Mouse (Mus musculus): ENCODE results near the gene Hbb-bt. TPM values are rescaled to one million over a fixed set of nuclear protein-coding genes. Genes with fewer than 3 reads are reported as not detected.

The Hbb-bt gene
- total RNA-seq, 1 experiment = not detected

GRCm38 (mm10) chr7:103853090-103853489 is 39.3 kb upstream of the Hbb-bt start, which contains the start of gene Hbb-y:
Gene Hbb-y (minus strand): TSS chr7:103853216.
- H3K27ac ChIP-seq (ENCODE audit: insufficient read depth, low read depth, low read length, poor library complexity, severe bottlenecking) = no peak within 1 kb of the TSS
- no peak within 1 kb of the TSS for H3K4me3 ChIP-seq (ENCODE audit: insufficient read depth in 1 of 2, low read depth in 1 of 2, low read length in 2 of 2, poor library complexity in 1 of 2, severe bottlenecking in 1 of 2)
- in situ Hi-C loops (cut with MboI; ENCODE audit: low sequenced_read_pairs in 2 of 2, unreplicated experiment in 2 of 2) = no loop called here
- H3K36me3 ChIP-seq (ENCODE audit: control insufficient read depth, insufficient read depth, low read length, poor library complexity, severe bottlenecking) = no peaks in the 10 kb centered on the region
- no peaks in the 10 kb centered on the region for H3K4me1 ChIP-seq (ENCODE audit: control insufficient read depth in 2 of 2, insufficient read depth in 2 of 2, low read length in 2 of 2, poor library complexity in 1 of 2)
- DNase-seq (ENCODE audit: low read depth, low spot score) = no peak
- H3K9ac ChIP-seq (ENCODE audit: insufficient read depth, low read depth, low read length, poor library complexity, severe bottlenecking) = no peak within 1 kb of the TSS
- H3K9me3 ChIP-seq (ENCODE audit: control insufficient read depth, insufficient read depth, low read depth, low read length) = no peaks in the 10 kb centered on the region
- TF ChIP-seq CHD2 (IDR thresholded peaks at IDR 0.05; ENCODE audit: low read depth, low read length) (no peak), HCFC1 (IDR thresholded peaks at IDR 0.05; ENCODE audit: borderline replicate concordance, insufficient read depth, low read length) (no peak), MAFK (IDR thresholded peaks at IDR 0.05; ENCODE audit: insufficient read depth, low read depth, low read length) (no peak), ZC3H11A (IDR thresholded peaks at IDR 0.05; ENCODE audit: borderline replicate concordance, low read depth, low read length) (no peak), ZNF384 (IDR thresholded peaks at IDR 0.05; ENCODE audit: low read depth, low read length) (no peak)

GRCm38 (mm10) chr7:103844525-103845325 is 30.9 kb upstream of the Hbb-bt start:
- Histone ChIP-seq H3K36me3 (ENCODE audit: control insufficient read depth, insufficient read depth, low read length, poor library complexity, severe bottlenecking) (no peaks in the 10 kb centered on the region), H3K9ac (ENCODE audit: insufficient read depth, low read depth, low read length, poor library complexity, severe bottlenecking) (no peak overlapping the region), H3K27ac (ENCODE audit: insufficient read depth, low read depth, low read length, poor library complexity, severe bottlenecking) (no peak overlapping the region), H3K9me3 (ENCODE audit: control insufficient read depth, insufficient read depth, low read depth, low read length) (no peaks in the 10 kb centered on the region), H3K4me1 (ENCODE audit: control insufficient read depth in 2 of 2, insufficient read depth in 2 of 2, low read length in 2 of 2, poor library complexity in 1 of 2) (no peaks in the 10 kb centered on the region), H3K4me3 (ENCODE audit: insufficient read depth in 1 of 2, low read depth in 1 of 2, low read length in 2 of 2, poor library complexity in 1 of 2, severe bottlenecking in 1 of 2) (no peak overlapping the region)
- in situ Hi-C loops (cut with MboI; ENCODE audit: low sequenced_read_pairs in 2 of 2, unreplicated experiment in 2 of 2) = no loop called here
- DNase-seq (ENCODE audit: low read depth, low spot score) = no peak
- TF ChIP-seq CHD2 (IDR thresholded peaks at IDR 0.05; ENCODE audit: low read depth, low read length) (no peak), ZC3H11A (IDR thresholded peaks at IDR 0.05; ENCODE audit: borderline replicate concordance, low read depth, low read length) (no peak), ZNF384 (IDR thresholded peaks at IDR 0.05; ENCODE audit: low read depth, low read length) (no peak), MAFK (IDR thresholded peaks at IDR 0.05; ENCODE audit: insufficient read depth, low read depth, low read length) (no peak), HCFC1 (IDR thresholded peaks at IDR 0.05; ENCODE audit: borderline replicate concordance, insufficient read depth, low read length) (no peak)

- H3K9ac ChIP-seq (ENCODE audit: insufficient read depth, low read depth, low read length, poor library complexity, severe bottlenecking) = no peak within 1 kb of the TSS
- in situ Hi-C loops (cut with MboI; ENCODE audit: low sequenced_read_pairs in 2 of 2, unreplicated experiment in 2 of 2) = no loop called here
- no peak for DNase-seq (ENCODE audit: low read depth, low spot score)
- no peaks in the 10 kb centered on the region for H3K4me1 ChIP-seq (ENCODE audit: control insufficient read depth in 2 of 2, insufficient read depth in 2 of 2, low read length in 2 of 2, poor library complexity in 1 of 2)
- H3K27ac ChIP-seq (ENCODE audit: insufficient read depth, low read depth, low read length, poor library complexity, severe bottlenecking) = no peak within 1 kb of the TSS
- H3K4me3 ChIP-seq (ENCODE audit: insufficient read depth in 1 of 2, low read depth in 1 of 2, low read length in 2 of 2, poor library complexity in 1 of 2, severe bottlenecking in 1 of 2) = no peak within 1 kb of the TSS
- H3K9me3 ChIP-seq (ENCODE audit: control insufficient read depth, insufficient read depth, low read depth, low read length) = no peaks in the 10 kb centered on the region
- TF ChIP-seq MAFK (IDR thresholded peaks at IDR 0.05; ENCODE audit: insufficient read depth, low read depth, low read length) (no peak), ZNF384 (IDR thresholded peaks at IDR 0.05; ENCODE audit: low read depth, low read length) (no peak), CHD2 (IDR thresholded peaks at IDR 0.05; ENCODE audit: low read depth, low read length) (no peak), ZC3H11A (IDR thresholded peaks at IDR 0.05; ENCODE audit: borderline replicate concordance, low read depth, low read length) (no peak), HCFC1 (IDR thresholded peaks at IDR 0.05; ENCODE audit: borderline replicate concordance, insufficient read depth, low read length) (no peak)
- no peaks in the 10 kb centered on the region for H3K36me3 ChIP-seq (ENCODE audit: control insufficient read depth, insufficient read depth, low read length, poor library complexity, severe bottlenecking)
Measured at GRCm38 (mm10) chr7:103843034-103843433, 29.2 kb upstream of the Hbb-bt start, which contains the start of gene Hbb-bh1. Gene Hbb-bh1 (minus strand): TSS chr7:103843164.

- TF ChIP-seq ZC3H11A (IDR thresholded peaks at IDR 0.05; ENCODE audit: borderline replicate concordance, low read depth, low read length) = no peak
- TF ChIP-seq HCFC1 (IDR thresholded peaks at IDR 0.05; ENCODE audit: borderline replicate concordance, insufficient read depth, low read length) = no peak
- no peak for TF ChIP-seq CHD2 (IDR thresholded peaks at IDR 0.05; ENCODE audit: low read depth, low read length)
- no peak for TF ChIP-seq MAFK (IDR thresholded peaks at IDR 0.05; ENCODE audit: insufficient read depth, low read depth, low read length)
- no peaks in the 10 kb centered on the region for H3K9me3 ChIP-seq (ENCODE audit: control insufficient read depth, insufficient read depth, low read depth, low read length)
- no peak within 1 kb of the TSS for H3K4me3 ChIP-seq (ENCODE audit: insufficient read depth in 1 of 2, low read depth in 1 of 2, low read length in 2 of 2, poor library complexity in 1 of 2, severe bottlenecking in 1 of 2)
- H3K9ac ChIP-seq (ENCODE audit: insufficient read depth, low read depth, low read length, poor library complexity, severe bottlenecking) = no peak within 1 kb of the TSS
- no peak within 1 kb of the TSS for H3K27ac ChIP-seq (ENCODE audit: insufficient read depth, low read depth, low read length, poor library complexity, severe bottlenecking)
- no peaks in the 10 kb centered on the region for H3K36me3 ChIP-seq (ENCODE audit: control insufficient read depth, insufficient read depth, low read length, poor library complexity, severe bottlenecking)
- in situ Hi-C loops (cut with MboI; ENCODE audit: low sequenced_read_pairs in 2 of 2, unreplicated experiment in 2 of 2) = no loop called here
- DNase-seq (ENCODE audit: low read depth, low spot score) = no peak
- no peaks in the 10 kb centered on the region for H3K4me1 ChIP-seq (ENCODE audit: control insufficient read depth in 2 of 2, insufficient read depth in 2 of 2, low read length in 2 of 2, poor library complexity in 1 of 2)
Measured at GRCm38 (mm10) chr7:103840268-103840667, 26.5 kb upstream of the Hbb-bt start, which contains the start of gene Hbb-bh2. Gene Hbb-bh2 (minus strand): TSS chr7:103840520.
